Mouse (Mus musculus) hindbrain, embryonic 15.5 days (tissue): ENCODE measurements around the gene Pdzd2. TPM values are rescaled to one million over a fixed set of nuclear protein-coding genes. Genes with fewer than 3 reads are reported as not detected.

ENCODE experiments used
- ATAC-seq: fragments of 200-750 bp; cut with Nextera tagmentation; 2 replicates; pipeline ENCODE4 v1.8.0; 2017; ENCODE audit warnings: low read depth, moderate number of reproducible peaks, moderate TSS enrichment; ENCODE audit not compliant: low FRiP score
- H3K27ac ChIP-seq: fragments of 300-500 bp; sonication (generic); replicated peaks from 2 replicates; pipeline ENCODE4 v1.5.1; 2015; ENCODE audit warnings: mild to moderate bottlenecking, inconsistent platforms
- H3K27me3 ChIP-seq: fragments of 300-500 bp; sonication (generic); 2 replicates; pipeline ENCODE4 v1.6.1; 2015; ENCODE audit warnings: control low read depth, inconsistent platforms
- H3K36me3 ChIP-seq: fragments of 300-500 bp; sonication (generic); 2 replicates; pipeline ENCODE4 v1.6.1; 2015; ENCODE audit warnings: control low read depth, inconsistent platforms
- H3K4me1 ChIP-seq: fragments of 300-500 bp; sonication (generic); replicated peaks from 2 replicates; pipeline ENCODE4 v1.6.1; 2015; ENCODE audit warnings: control low read depth, inconsistent platforms
- H3K4me2 ChIP-seq: fragments of 300-500 bp; sonication (generic); 2 replicates; pipeline ENCODE4 v1.6.1; 2015; ENCODE audit warnings: moderate library complexity, mild to moderate bottlenecking, inconsistent platforms
- H3K4me3 ChIP-seq: fragments of 300-500 bp; sonication (generic); 2 replicates; pipeline ENCODE4 v1.5.1; 2015; ENCODE audit warnings: mild to moderate bottlenecking, inconsistent platforms
- H3K9ac ChIP-seq: fragments of 300-500 bp; sonication (generic); 2 replicates; pipeline ENCODE4 v1.6.1; 2015; ENCODE audit warnings: inconsistent platforms
- H3K9me3 ChIP-seq: fragments of 300-500 bp; sonication (generic); 2 replicates; pipeline ENCODE4 v1.6.1; 2016; ENCODE audit warnings: control low read depth, inconsistent platforms
- WGBS: fragments of 180-500 bp; shearing (Covaris S2); methylation state at CpG from one replicate; pipeline ENCODE4 v1.1.7; 2015; 5-methylcytosine and 5-hydroxymethylcytosine counted together
- polyA plus RNA-seq: library from polyadenylated mRNA; unstranded; fragments of >200 nt; fragmentation: Nextera tagmentation; extraction: Ambion mirVana; gene quantifications from 2 replicates; pipeline ENCODE4 v1.2.1, GENCODE M21; 2015

Pdzd2 gene
- polyA plus RNA-seq, 1 experiment from 2014 or later = 16.9 TPM

- Histone ChIP-seq H3K4me2 (no peak overlapping the region), H3K4me3 (no peak overlapping the region), H3K9ac (no peak overlapping the region), H3K36me3 (no peaks in the 10 kb centered on the region), H3K27ac (no peak overlapping the region), H3K4me1 (no peaks in the 10 kb centered on the region), H3K27me3 (no peaks in the 10 kb centered on the region), H3K9me3 (no peaks in the 10 kb centered on the region)
- no peak for ATAC-seq
- 67% methylated on average over 11 of the region's 11 CpGs for WGBS
Observed at GRCm38 (mm10) chr15:12557663-12558436, 181.9 kb downstream of the Pdzd2 start.

- H3K27ac ChIP-seq = no peak overlapping the region
- no peak overlapping the region for H3K4me2 ChIP-seq
- no peak for ATAC-seq
- H3K9me3 ChIP-seq = no peaks in the 10 kb centered on the region
- H3K4me1 ChIP-seq = peaks cover 22% of the 10 kb centered on the region
- H3K27me3 ChIP-seq = no peaks in the 10 kb centered on the region
- no peak overlapping the region for H3K4me3 ChIP-seq
- WGBS = 68% methylated on average over 3 of the region's 3 CpGs
- H3K36me3 ChIP-seq = no peaks in the 10 kb centered on the region
- no peak overlapping the region for H3K9ac ChIP-seq
Observed at GRCm38 (mm10) chr15:12553211-12553610, 186.5 kb downstream of the Pdzd2 start.

- Histone ChIP-seq H3K27ac (no peak overlapping the region), H3K27me3 (no peaks in the 10 kb centered on the region), H3K9ac (no peak overlapping the region), H3K4me1 (peaks cover 22% of the 10 kb centered on the region), H3K4me3 (no peak overlapping the region), H3K4me2 (no peak overlapping the region), H3K36me3 (no peaks in the 10 kb centered on the region), H3K9me3 (no peaks in the 10 kb centered on the region)
- WGBS = 30% methylated on average over 3 of the region's 3 CpGs
- ATAC-seq = no peak
Observed at GRCm38 (mm10) chr15:12550919-12551318, 188.8 kb downstream of the Pdzd2 start.

GRCm38 (mm10) chr15:12550376-12550775 is 189.3 kb downstream of the Pdzd2 start:
- WGBS = 31% methylated on average over 9 of the region's 9 CpGs
- ATAC-seq = no peak
- Histone ChIP-seq H3K4me2 (peak overlapping the region; percentile 95), H3K4me3 (no peak overlapping the region), H3K4me1 (peaks cover 22% of the 10 kb centered on the region), H3K27ac (no peak overlapping the region), H3K36me3 (no peaks in the 10 kb centered on the region), H3K27me3 (no peaks in the 10 kb centered on the region), H3K9ac (no peak overlapping the region), H3K9me3 (no peaks in the 10 kb centered on the region)

DNA sequence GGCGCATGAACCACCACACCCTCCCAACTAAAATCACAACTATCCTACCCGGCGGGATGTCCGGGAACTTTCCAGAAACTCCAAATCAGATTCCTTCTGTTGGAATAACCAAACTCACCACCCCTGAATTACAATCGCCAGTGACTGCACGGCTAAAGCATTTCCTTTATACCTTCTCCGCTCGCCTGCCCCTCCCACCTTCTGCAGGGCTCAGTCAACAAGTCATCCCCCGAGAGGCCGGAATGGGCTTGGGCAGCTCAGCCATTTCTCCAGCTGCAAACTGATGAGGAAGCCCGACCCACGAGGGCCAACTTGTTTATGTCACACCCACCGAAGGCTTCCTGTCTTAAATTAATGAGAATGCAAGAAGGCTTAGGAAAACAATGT is 189.8 kb downstream of the Pdzd2 start:
- Histone ChIP-seq H3K4me1 (peaks cover 22% of the 10 kb centered on the region), H3K4me3 (peak overlapping the region; percentile 45), H3K27me3 (no peaks in the 10 kb centered on the region), H3K27ac (no peak overlapping the region), H3K4me2 (peak overlapping the region; percentile 95), H3K9ac (peak overlapping the region; percentile 53), H3K36me3 (no peaks in the 10 kb centered on the region), H3K9me3 (no peaks in the 10 kb centered on the region)
- 3% methylated on average over 13 of the region's 13 CpGs for WGBS
- no peak for ATAC-seq

GRCm38 (mm10) chr15:12549271-12549918 is 190.3 kb downstream of the Pdzd2 start:
- Histone ChIP-seq H3K9ac (peak overlapping the region; percentile 53), H3K36me3 (no peaks in the 10 kb centered on the region), H3K4me1 (peaks cover 22% of the 10 kb centered on the region), H3K9me3 (no peaks in the 10 kb centered on the region), H3K4me2 (peak overlapping the region; percentile 95), H3K27me3 (no peaks in the 10 kb centered on the region), H3K27ac (no peak overlapping the region), H3K4me3 (peak overlapping the region; percentile 45)
- ATAC-seq = 0 out of 2 replicates have a peak, but pooled peaks have one; percentile 47
- WGBS = under 1% methylated on average over 28 of the region's 28 CpGs

GRCm38 (mm10) chr15:12548696-12549095 is 191.0 kb downstream of the Pdzd2 start:
- Histone ChIP-seq H3K9ac (no peak overlapping the region), H3K4me1 (peaks cover 25% of the 10 kb centered on the region), H3K36me3 (no peaks in the 10 kb centered on the region), H3K4me3 (peak overlapping the region; percentile 45), H3K27ac (no peak overlapping the region), H3K9me3 (no peaks in the 10 kb centered on the region), H3K4me2 (peak overlapping the region; percentile 95), H3K27me3 (no peaks in the 10 kb centered on the region)
- ATAC-seq = no peak
- 38% methylated on average over 4 of the region's 4 CpGs for WGBS

DNA sequence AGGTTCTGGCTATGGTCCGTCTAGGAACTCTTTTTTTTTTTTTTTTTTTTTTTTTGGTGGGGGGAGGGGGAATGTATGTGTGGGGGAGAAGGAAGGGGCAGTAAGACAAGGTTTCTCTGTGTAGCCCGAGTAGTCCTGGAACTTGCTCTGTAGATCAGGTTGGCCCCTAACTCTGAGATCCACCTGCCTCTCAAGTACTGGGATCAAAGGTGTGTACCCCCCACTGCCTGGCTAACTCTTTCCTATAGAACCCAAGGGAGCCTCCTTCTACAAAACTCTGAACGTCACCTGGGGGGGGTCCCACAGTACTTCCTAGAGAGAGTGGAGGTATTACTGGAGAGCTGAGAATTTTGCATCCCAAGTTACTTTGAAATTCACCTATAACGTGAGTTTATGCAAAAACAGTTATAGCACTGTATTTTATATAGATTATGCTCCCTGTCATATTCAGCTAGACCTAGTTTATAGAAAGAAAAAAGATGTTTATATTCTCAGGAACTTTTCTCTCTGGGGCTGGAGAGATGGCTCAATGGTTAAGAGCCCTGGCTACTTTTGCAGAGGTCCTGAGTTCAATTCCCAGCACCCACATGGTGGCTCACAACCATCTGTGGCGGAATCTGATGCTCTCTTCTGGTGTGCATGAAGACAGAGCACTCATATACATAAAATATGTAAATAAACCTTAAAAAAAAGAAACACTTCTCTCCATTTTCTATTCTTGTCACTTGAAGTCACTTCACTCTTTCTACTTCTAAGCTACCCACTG is 191.9 kb downstream of the Pdzd2 start:
- Histone ChIP-seq H3K27me3 (no peaks in the 10 kb centered on the region), H3K36me3 (no peaks in the 10 kb centered on the region), H3K9me3 (no peaks in the 10 kb centered on the region), H3K9ac (no peak overlapping the region), H3K4me3 (no peak overlapping the region), H3K4me1 (peaks cover 25% of the 10 kb centered on the region), H3K27ac (no peak overlapping the region), H3K4me2 (no peak overlapping the region)
- WGBS = 83% methylated on average over 5 of the region's 5 CpGs
- ATAC-seq = no peak

DNA sequence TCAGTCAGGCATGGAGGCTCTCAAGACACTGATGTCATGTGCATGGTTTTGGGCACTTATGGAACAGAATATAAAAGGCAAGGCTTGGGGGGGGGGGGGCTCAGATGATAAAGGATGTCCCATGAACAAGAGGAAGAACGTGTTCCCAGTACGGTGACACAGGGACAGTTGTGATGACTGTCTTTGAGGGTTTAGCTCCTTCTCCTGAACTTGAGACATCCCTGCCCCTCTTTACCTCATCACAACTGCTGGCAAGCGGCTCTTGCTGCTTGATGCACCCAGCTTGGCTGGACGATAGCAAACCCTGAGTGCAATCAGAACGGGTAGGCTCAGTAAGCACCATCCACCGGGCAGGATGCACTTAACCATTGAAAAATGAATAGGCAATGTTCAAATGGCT is 192.9 kb downstream of the Pdzd2 start:
- Histone ChIP-seq H3K36me3 (no peaks in the 10 kb centered on the region), H3K27me3 (no peaks in the 10 kb centered on the region), H3K4me3 (no peak overlapping the region), H3K9me3 (no peaks in the 10 kb centered on the region), H3K9ac (no peak overlapping the region), H3K4me2 (no peak overlapping the region), H3K27ac (no peak overlapping the region), H3K4me1 (peaks cover 25% of the 10 kb centered on the region)
- 78% methylated on average over 6 of the region's 6 CpGs for whole genome bisulfite sequencing
- ATAC-seq = no peak

DNA sequence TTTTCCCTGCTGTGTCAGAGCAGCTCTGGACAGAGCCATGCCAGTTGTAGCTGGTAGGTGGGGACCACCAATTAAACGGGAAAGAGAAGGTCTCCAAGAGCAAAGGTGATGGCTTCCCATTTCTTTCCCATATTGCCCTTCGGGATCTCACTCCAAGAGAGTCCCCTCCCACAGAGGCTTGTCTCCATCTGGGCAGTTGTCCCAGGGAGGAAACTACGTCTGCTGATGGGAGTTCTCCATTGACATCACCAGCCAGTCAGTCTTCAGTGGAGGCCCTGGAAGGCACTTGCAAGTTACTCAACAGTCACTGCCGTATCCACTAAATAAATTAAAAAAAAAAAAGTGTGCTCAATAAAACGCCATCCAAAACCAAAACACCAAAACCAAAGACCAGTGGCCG is 194.1 kb downstream of the Pdzd2 start:
- H3K27me3 ChIP-seq = no peaks in the 10 kb centered on the region
- H3K4me3 ChIP-seq = no peak overlapping the region
- H3K9ac ChIP-seq = no peak overlapping the region
- no peaks in the 10 kb centered on the region for H3K36me3 ChIP-seq
- ATAC-seq = no peak
- WGBS = 81% methylated on average over 6 of the region's 6 CpGs
- H3K27ac ChIP-seq = no peak overlapping the region
- peaks cover 24% of the 10 kb centered on the region for H3K4me1 ChIP-seq
- no peaks in the 10 kb centered on the region for H3K9me3 ChIP-seq
- no peak overlapping the region for H3K4me2 ChIP-seq

- Histone ChIP-seq H3K4me3 (no peak overlapping the region), H3K4me2 (no peak overlapping the region), H3K36me3 (no peaks in the 10 kb centered on the region), H3K9ac (no peak overlapping the region), H3K4me1 (peaks cover 20% of the 10 kb centered on the region), H3K27me3 (no peaks in the 10 kb centered on the region), H3K9me3 (no peaks in the 10 kb centered on the region), H3K27ac (no peak overlapping the region)
- 67% methylated on average over 3 of the region's 3 CpGs for WGBS
- no peak for ATAC-seq
Observed at GRCm38 (mm10) chr15:12545220-12545619, 194.5 kb downstream of the Pdzd2 start.
